Mouse (Mus musculus) forebrain, postnatal 0 days (tissue): ENCODE measurements around the gene Stk10. TPM values are rescaled to one million over a fixed set of nuclear protein-coding genes. Genes with fewer than 3 reads are reported as not detected.
"Not testable (repeated sequence)": the region's sequence is repeated elsewhere in the genome, so short reads cannot be mapped to it uniquely, and the experiment has no call there.

Experiments used
- ATAC-seq: fragments of 200-750 bp; cut with Nextera tagmentation; 2 replicates; pipeline ENCODE4 v1.8.0; 2017; ENCODE audit warnings: mild to moderate bottlenecking, moderate library complexity
- DNase-seq: peaks from one replicate; pipeline ENCODE4 v3.0.0-alpha.2; 2015
- H3K27ac ChIP-seq: fragments of 300-500 bp; sonication (generic); 2 replicates; pipeline ENCODE4 v1.5.1; 2014; ENCODE audit warnings: low read depth, mild to moderate bottlenecking, antibody characterized with exemption, low read length, moderate library complexity, mixed read lengths
- H3K27me3 ChIP-seq: fragments of 300-500 bp; sonication (generic); 2 replicates; pipeline ENCODE4 v1.6.1; 2014; ENCODE audit warnings: mild to moderate bottlenecking, low read length, mixed read lengths; ENCODE audit not compliant: insufficient read depth
- H3K36me3 ChIP-seq: fragments of 300-500 bp; sonication (generic); 2 replicates; pipeline ENCODE4 v1.6.1; 2014; ENCODE audit warnings: mild to moderate bottlenecking, moderate library complexity; ENCODE audit not compliant: insufficient read depth
- H3K4me1 ChIP-seq: fragments of 300-500 bp; sonication (generic); 2 replicates; pipeline ENCODE4 v1.6.1; 2014; ENCODE audit warnings: antibody characterized with exemption; ENCODE audit not compliant: insufficient read depth
- H3K4me2 ChIP-seq: fragments of 300-500 bp; sonication (generic); 2 replicates; pipeline ENCODE4 v1.6.1; 2014; ENCODE audit warnings: low read depth, mild to moderate bottlenecking, moderate library complexity
- H3K4me3 ChIP-seq: fragments of 300-500 bp; sonication (generic); 2 replicates; pipeline ENCODE4 v1.5.1; 2014; ENCODE audit warnings: low read depth, low read length, mixed read lengths
- H3K9ac ChIP-seq: fragments of 300-500 bp; sonication (generic); 2 replicates; pipeline ENCODE4 v1.6.1; 2014; ENCODE audit warnings: mild to moderate bottlenecking
- H3K9me3 ChIP-seq: fragments of 300-500 bp; sonication (generic); 2 replicates; pipeline ENCODE4 v1.6.1; 2016; ENCODE audit warnings: low read length
- CTCF ChIP-seq: sonication (generic); IDR thresholded peaks from 2 replicates; pipeline ENCODE4 v1.5.1; 2016; ENCODE audit warnings: antibody characterized with exemption, control low read depth, low read depth
- WGBS: fragments of 180-500 bp; shearing (Covaris S2); extraction: QIAGEN DNeasy Blood & Tissue Kit; methylation state at CpG from one replicate; pipeline ENCODE4 v1.1.7; 2014; 5-methylcytosine and 5-hydroxymethylcytosine counted together
- polyA plus RNA-seq: library from polyadenylated mRNA; unstranded; fragments of >200 nt; fragmentation: Nextera tagmentation; extraction: Ambion mirVana; gene quantifications from 2 replicates; pipeline ENCODE4 v1.2.1, GENCODE M21; 2015
- total RNA-seq: library from RNA; depleted of rRNA; stranded (reverse); fragments of >200 nt; gene quantifications from 2 replicates; pipeline ENCODE4 v1.2.3, GENCODE M21; 2014

The Stk10 gene
- total and polyA plus RNA-seq, 2 experiments from 2014 or later, result 0.90 to 2.3 TPM

- TF ChIP-seq CTCF, result no peak
Observed at GRCm38 (mm10) chr11:32615561-32615960, 82.5 kb downstream of the Stk10 start.

DNA sequence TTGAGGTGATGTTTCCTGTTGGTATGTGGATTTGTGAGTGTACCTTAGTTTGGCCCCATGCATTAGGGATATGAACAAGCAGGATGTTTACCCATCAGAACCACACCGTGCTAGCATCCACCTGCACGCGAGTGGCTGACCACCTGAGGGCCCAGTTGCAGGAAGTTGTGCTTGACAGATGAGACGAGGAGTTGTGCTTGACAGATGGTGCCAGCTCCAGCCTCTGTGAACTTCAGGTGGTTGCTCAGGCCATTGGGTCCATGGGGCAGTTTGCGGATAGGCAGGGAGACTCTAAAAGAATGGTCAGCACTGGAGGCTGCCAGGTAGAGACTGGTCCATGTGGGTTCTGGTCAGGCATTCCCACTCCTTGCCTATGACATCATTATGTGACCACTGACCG lies 83.0 kb downstream of the Stk10 start:
- Histone ChIP-seq H3K4me1 (no peaks in the 10 kb centered on the region), H3K9me3 (no peaks in the 10 kb centered on the region), H3K27me3 (no peaks in the 10 kb centered on the region), H3K4me2 (no peak overlapping the region), H3K4me3 (no peak overlapping the region), H3K27ac (no peak overlapping the region), H3K36me3 (peaks cover 5% of the 10 kb centered on the region; the same call in 1 of the 2 replicates), H3K9ac (no peak overlapping the region)
- WGBS, result 85% methylated on average over 6 of the region's 6 CpGs
- DNase-seq, result no peak
- TF ChIP-seq CTCF, result no peak
- no peak for ATAC-seq

More at GRCm38 (mm10) chr11:32615561-32615960, 82.5 kb downstream of the Stk10 start:
- H3K27me3 ChIP-seq, result no peaks in the 10 kb centered on the region
- DNase-seq (no peak), ATAC-seq (no peak)
- H3K9ac ChIP-seq, result no peak overlapping the region
- H3K27ac ChIP-seq, result no peak overlapping the region
- H3K4me1 ChIP-seq, result no peaks in the 10 kb centered on the region
- peaks cover 5% of the 10 kb centered on the region; the same call in 1 of the 2 replicates for H3K36me3 ChIP-seq
- no peaks in the 10 kb centered on the region for H3K9me3 ChIP-seq
- H3K4me2 ChIP-seq, result no peak overlapping the region
- H3K4me3 ChIP-seq, result no peak overlapping the region
- 34% methylated on average over 11 of the region's 11 CpGs for WGBS

- ATAC-seq, result no peak
- H3K27me3 ChIP-seq, result no peaks in the 10 kb centered on the region
- H3K27ac ChIP-seq, result no peak overlapping the region
- no peaks in the 10 kb centered on the region for H3K4me1 ChIP-seq
- H3K36me3 ChIP-seq, result peaks cover under 1% of the 10 kb centered on the region; the same call in 1 of the 2 replicates
- WGBS, result 85% methylated on average over 1 of the region's 1 CpGs
- no peaks in the 10 kb centered on the region for H3K9me3 ChIP-seq
- no peak overlapping the region for H3K4me3 ChIP-seq
- DNase-seq, result no peak
- H3K9ac ChIP-seq, result no peak overlapping the region
- TF ChIP-seq CTCF, result no peak
- H3K4me2 ChIP-seq, result no peak overlapping the region
Observed at GRCm38 (mm10) chr11:32618036-32618435, 84.9 kb downstream of the Stk10 start.

- not testable (repeated sequence) for H3K4me1 ChIP-seq
Observed at GRCm38 (mm10) chr11:32618641-32619040, 85.5 kb downstream of the Stk10 start.

GRCm38 (mm10) chr11:32619257-32619816 lies 86.2 kb downstream of the Stk10 start:
- 50% methylated on average over 8 of the region's 8 CpGs for WGBS
- ATAC-seq, result peak; percentile 30; the same call in 1 of the 2 replicates
- Histone ChIP-seq H3K27ac (no peak overlapping the region), H3K4me2 (no peak overlapping the region), H3K36me3 (no peaks in the 10 kb centered on the region), H3K9me3 (no peaks in the 10 kb centered on the region), H3K4me1 (no peaks in the 10 kb centered on the region), H3K27me3 (no peaks in the 10 kb centered on the region), H3K9ac (no peak overlapping the region), H3K4me3 (no peak overlapping the region)
- DNase-seq, result peak; percentile 17
- no peak for TF ChIP-seq CTCF

More at GRCm38 (mm10) chr11:32618641-32619040, 85.5 kb downstream of the Stk10 start:
- not testable (repeated sequence) for H3K4me2 ChIP-seq, H3K36me3 ChIP-seq, H3K27ac ChIP-seq, ATAC-seq, H3K9ac ChIP-seq, DNase-seq, H3K9me3 ChIP-seq, H3K4me3 ChIP-seq, H3K27me3 ChIP-seq
- TF ChIP-seq CTCF, result peak; percentile 23; the same call in 1 of the 2 replicates
- 80% methylated on average over 5 of the region's 5 CpGs for WGBS

GRCm38 (mm10) chr11:32619866-32620456 lies 86.9 kb downstream of the Stk10 start:
- Histone ChIP-seq H3K9me3 (no peaks in the 10 kb centered on the region), H3K4me2 (no peak overlapping the region), H3K27me3 (no peaks in the 10 kb centered on the region), H3K27ac (no peak overlapping the region), H3K9ac (no peak overlapping the region), H3K4me3 (no peak overlapping the region), H3K36me3 (no peaks in the 10 kb centered on the region), H3K4me1 (no peaks in the 10 kb centered on the region)
- TF ChIP-seq CTCF, result no peak
- ATAC-seq (no peak), DNase-seq (no peak)
- WGBS, result 83% methylated on average over 6 of the region's 6 CpGs

GRCm38 (mm10) chr11:32621831-32622478 lies 88.8 kb downstream of the Stk10 start:
- DNase-seq, result no peak
- H3K9ac ChIP-seq, result no peak overlapping the region
- H3K4me3 ChIP-seq, result no peak overlapping the region
- H3K27me3 ChIP-seq, result no peaks in the 10 kb centered on the region
- ATAC-seq, result no peak
- H3K9me3 ChIP-seq, result no peaks in the 10 kb centered on the region
- no peak overlapping the region for H3K27ac ChIP-seq
- no peaks in the 10 kb centered on the region for H3K36me3 ChIP-seq
- 72% methylated on average over 12 of the region's 12 CpGs for WGBS
- H3K4me2 ChIP-seq, result no peak overlapping the region
- no peak for TF ChIP-seq CTCF
- no peaks in the 10 kb centered on the region for H3K4me1 ChIP-seq
